ENCODE assay signal across 8 mouse cellular contexts in the genomic region with DNA sequence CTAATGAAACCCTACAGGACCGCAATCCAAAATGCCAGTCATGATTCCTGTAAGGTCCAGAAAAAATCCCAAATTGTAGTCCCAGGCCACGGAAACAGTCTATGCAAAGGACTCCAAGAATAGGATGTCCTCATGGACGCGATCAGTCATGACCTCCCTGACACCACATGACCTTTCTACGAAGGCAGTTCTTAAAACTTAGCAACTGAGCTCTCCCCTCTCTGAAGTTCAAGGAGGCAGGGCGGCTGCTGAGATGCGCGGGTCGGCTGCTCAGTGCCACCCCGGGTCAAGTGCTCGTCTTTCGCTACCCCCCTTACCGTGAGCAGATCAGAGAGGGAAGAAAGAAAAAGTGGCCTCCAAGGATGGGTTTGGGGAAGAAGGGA. TPM values are rescaled to one million over a fixed set of nuclear protein-coding genes. Genes with fewer than 3 reads are reported as not detected.
A peak's percentile ranks its signal among the peaks of the same experiment; 100 is the strongest.
DNase-seq lines count a peak whose midpoint lies in the region; ATAC-seq lines count a peak whose summit lies in the region.

No protein-coding gene starts in this region.

- peak; percentile 10; the same call in 1 of the 2 replicates for ATAC-seq in heart, embryonic 13.5 days (ENCODE audit: extremely low read depth, insufficient number of reproducible peaks, low FRiP score, low TSS enrichment)
- no peak; the same call in 1 of the 2 replicates for ATAC-seq in forebrain, embryonic 16.5 days
- ATAC-seq in megakaryocyte, adult 5-6 weeks (ENCODE audit: poor library complexity, severe bottlenecking), result peak; percentile 40; the same call in 1 of the 2 replicates

- DNase-seq in heart, postnatal 14 days, result no peak
- DNase-seq in ES-CJ7 (ENCODE audit: low read depth, low spot score), result peak; percentile 81
- no peak for DNase-seq in retina, embryonic 14.5 days (ENCODE audit: low spot score)
- no peak for DNase-seq in yolk sac, embryonic 10.5 days (ENCODE audit: low spot score)
- no peak for DNase-seq in cerebellum, adult 8-10 months

- H3K9ac ChIP-seq in heart, embryonic 13.5 days, result peak overlapping the region; percentile 89
- H3K9ac ChIP-seq in forebrain, embryonic 16.5 days (replicated peaks; ENCODE audit: low read depth, low read length), result peak overlapping the region; percentile 87

- H3K9me3 ChIP-seq in heart, embryonic 13.5 days, result no peaks in the 10 kb centered on the region
- H3K9me3 ChIP-seq in forebrain, embryonic 16.5 days (ENCODE audit: control insufficient read depth, low read length), result no peaks in the 10 kb centered on the region

- peak overlapping the region; percentile 95 for H3K27ac ChIP-seq in heart, embryonic 13.5 days (replicated peaks)
- H3K27ac ChIP-seq in forebrain, embryonic 16.5 days (ENCODE audit: low read length), result peak overlapping the region; percentile 97

- under 1% methylated on average over 13 of the region's 13 CpGs for WGBS in heart, embryonic 13.5 days
- WGBS in forebrain, embryonic 16.5 days, result under 1% methylated on average over 13 of the region's 13 CpGs

- intact Hi-C loops in heart, postnatal 14 days (cut with DNase I), result loop anchor here (2.0 to 10.0 kb wide), 3 partner anchors 45 to 259 kb away; a partner anchor contains a TSS

- H3K4me3 ChIP-seq in heart, embryonic 13.5 days, result peak overlapping the region; percentile 62
- peak overlapping the region; percentile 64 for H3K4me3 ChIP-seq in forebrain, embryonic 16.5 days (replicated peaks; ENCODE audit: low read length)

- H3K4me1 ChIP-seq in heart, embryonic 13.5 days, result peaks cover 27% of the 10 kb centered on the region
- H3K4me1 ChIP-seq in forebrain, embryonic 16.5 days (replicated peaks; ENCODE audit: control insufficient read depth, insufficient read depth, low read length), result peaks cover 17% of the 10 kb centered on the region

- peaks cover 15% of the 10 kb centered on the region for H3K36me3 ChIP-seq in heart, embryonic 13.5 days
- H3K36me3 ChIP-seq in forebrain, embryonic 16.5 days (ENCODE audit: control insufficient read depth, insufficient read depth), result 0 out of 2 replicates have a peak, but pooled peaks cover 2% of the 10 kb centered on the region

- H3K27me3 ChIP-seq in heart, embryonic 13.5 days (replicated peaks), result no peaks in the 10 kb centered on the region
- no peaks in the 10 kb centered on the region for H3K27me3 ChIP-seq in forebrain, embryonic 16.5 days (replicated peaks; ENCODE audit: control insufficient read depth, insufficient read depth, low read length)

- H3K4me2 ChIP-seq in heart, embryonic 13.5 days, result peak overlapping the region; percentile 74
- H3K4me2 ChIP-seq in forebrain, embryonic 16.5 days (ENCODE audit: low read length), result peak overlapping the region; percentile 67

RNA-seq across cellular contexts. Expression of a gene that starts 0.4 kb away (rescaled TPM):
- 29.4 and 30.1 TPM in 2 replicates for polyA plus RNA-seq in heart, embryonic 13.5 days (2015; fragmentation: Nextera tagmentation; extraction: Ambion mirVana)
- 10 to 100 TPM; 17.6 to 19.6 TPM for total RNA-seq in heart, postnatal 14 days (2021)
- polyA plus RNA-seq in forebrain, embryonic 16.5 days (2015; fragmentation: Nextera tagmentation; extraction: Ambion mirVana), result 56.0 and 57.8 TPM in 2 replicates
- 22.5 and 23.7 TPM in 2 replicates for total RNA-seq in megakaryocyte, adult 5-6 weeks (2015)
- total RNA-seq in megakaryocyte, adult 5-6 weeks (2017), result 21.9 and 23.8 TPM in 2 replicates

RNA-seq across cellular contexts. Expression of a gene that starts 0.6 kb away (rescaled TPM):
- 675 and 751 TPM in 2 replicates for polyA plus RNA-seq in heart, embryonic 13.5 days (2015; fragmentation: Nextera tagmentation; extraction: Ambion mirVana)
- 100 to 1,000 TPM; 119 to 130 TPM for total RNA-seq in heart, postnatal 14 days (2021)
- 1,084 and 1,214 TPM in 2 replicates for polyA plus RNA-seq in forebrain, embryonic 16.5 days (2015; fragmentation: Nextera tagmentation; extraction: Ambion mirVana)
- total RNA-seq in megakaryocyte, adult 5-6 weeks (2015), result 803 and 833 TPM in 2 replicates
- total RNA-seq in megakaryocyte, adult 5-6 weeks (2017), result 665 and 708 TPM in 2 replicates

Comparison
In these comparisons a context has a peak if more than half of its experiments do, and no peak if none do; other contexts are left out.
1. RNA of a gene that starts 0.6 kb away (total RNA-seq): 665 to 833 TPM in megakaryocyte, adult 5-6 weeks; 119 to 130 TPM in heart, postnatal 14 days; every median in the first group is over 4 times any median in the second.